Mouse (Mus musculus): ENCODE data around the gene Arhgef5. TPM values are rescaled to one million over a fixed set of nuclear protein-coding genes. Genes with fewer than 3 reads are reported as not detected.
A peak's percentile ranks its signal among the peaks of the same experiment; 100 is the strongest.

Arhgef5 gene
- total and polyA plus RNA-seq, 2 experiments from 2014 or later: 1.3 to 3.3 TPM

- DNase-seq (no peak), ATAC-seq (peak; percentile 36; the same call in 1 of the 2 replicates)
- no peak for TF ChIP-seq CTCF (IDR thresholded peaks at IDR 0.05; ENCODE audit: low read depth)
- Histone ChIP-seq H3K27me3 (ENCODE audit: insufficient read depth, low read length) (peaks cover 11% of the 10 kb centered on the region; the same call in 1 of the 2 replicates), H3K4me2 (ENCODE audit: low read depth) (peak overlapping the region; percentile 66), H3K9ac (0 out of 2 replicates have a peak overlapping the region, but pooled peaks have one; percentile 26), H3K4me1 (ENCODE audit: insufficient read depth) (no peaks in the 10 kb centered on the region), H3K27ac (ENCODE audit: low read depth, low read length) (no peak overlapping the region), H3K36me3 (ENCODE audit: insufficient read depth) (no peaks in the 10 kb centered on the region), H3K4me3 (ENCODE audit: low read depth, low read length) (peak overlapping the region; percentile 37), H3K9me3 (ENCODE audit: low read length) (no peaks in the 10 kb centered on the region)
- WGBS: 11% methylated on average over 8 of the region's 8 CpGs
These were observed 974 bp downstream of the Arhgef5 start for GRCm38 (mm10) chr6:43266356-43266755.

- Histone ChIP-seq H3K9ac (no peak overlapping the region), H3K9me3 (ENCODE audit: low read length) (no peaks in the 10 kb centered on the region), H3K4me3 (ENCODE audit: low read depth, low read length) (no peak overlapping the region), H3K4me1 (ENCODE audit: insufficient read depth) (no peaks in the 10 kb centered on the region), H3K27me3 (ENCODE audit: insufficient read depth, low read length) (no peaks in the 10 kb centered on the region), H3K27ac (ENCODE audit: low read depth, low read length) (no peak overlapping the region), H3K36me3 (ENCODE audit: insufficient read depth) (no peaks in the 10 kb centered on the region), H3K4me2 (ENCODE audit: low read depth) (no peak overlapping the region)
- no peak for TF ChIP-seq CTCF (IDR thresholded peaks at IDR 0.05; ENCODE audit: low read depth)
- no peak for ATAC-seq
- DNase-seq: no peak
These were observed 7.2 kb downstream of the Arhgef5 start for GRCm38 (mm10) chr6:43272597-43272996.

GRCm38 (mm10) chr6:43274123-43274522 is 8.7 kb downstream of the Arhgef5 start:
- no peak for TF ChIP-seq CTCF (IDR thresholded peaks at IDR 0.05; ENCODE audit: low read depth)
- no peaks in the 10 kb centered on the region for H3K27me3 ChIP-seq (ENCODE audit: insufficient read depth, low read length)
- H3K4me2 ChIP-seq (ENCODE audit: low read depth): no peak overlapping the region
- no peak overlapping the region for H3K4me3 ChIP-seq (ENCODE audit: low read depth, low read length)
- WGBS: 88% methylated on average over 4 of the region's 4 CpGs
- H3K4me1 ChIP-seq (ENCODE audit: insufficient read depth): no peaks in the 10 kb centered on the region
- ATAC-seq (no peak), DNase-seq (no peak)
- H3K9ac ChIP-seq: no peak overlapping the region
- no peaks in the 10 kb centered on the region for H3K9me3 ChIP-seq (ENCODE audit: low read length)
- no peak overlapping the region for H3K27ac ChIP-seq (ENCODE audit: low read depth, low read length)
- no peaks in the 10 kb centered on the region for H3K36me3 ChIP-seq (ENCODE audit: insufficient read depth)

GRCm38 (mm10) chr6:43278247-43278646 is 12.9 kb downstream of the Arhgef5 start:
- H3K27me3 ChIP-seq (ENCODE audit: insufficient read depth, low read length): no peaks in the 10 kb centered on the region
- DNase-seq (no peak), ATAC-seq (no peak)
- no peak overlapping the region for H3K27ac ChIP-seq (ENCODE audit: low read depth, low read length)
- H3K9ac ChIP-seq: no peak overlapping the region
- H3K4me3 ChIP-seq (ENCODE audit: low read depth, low read length): no peak overlapping the region
- H3K4me1 ChIP-seq (ENCODE audit: insufficient read depth): no peaks in the 10 kb centered on the region
- H3K4me2 ChIP-seq (ENCODE audit: low read depth): no peak overlapping the region
- TF ChIP-seq CTCF (IDR thresholded peaks at IDR 0.05; ENCODE audit: low read depth): peak; percentile 49
- H3K36me3 ChIP-seq (ENCODE audit: insufficient read depth): no peaks in the 10 kb centered on the region
- no peaks in the 10 kb centered on the region for H3K9me3 ChIP-seq (ENCODE audit: low read length)

- H3K36me3 ChIP-seq (ENCODE audit: insufficient read depth): no peaks in the 10 kb centered on the region
- no peak overlapping the region for H3K4me2 ChIP-seq (ENCODE audit: low read depth)
- H3K27me3 ChIP-seq (ENCODE audit: insufficient read depth, low read length): no peaks in the 10 kb centered on the region
- no peak for ATAC-seq
- H3K4me1 ChIP-seq (ENCODE audit: insufficient read depth): no peaks in the 10 kb centered on the region
- H3K27ac ChIP-seq (ENCODE audit: low read depth, low read length): no peak overlapping the region
- DNase-seq: no peak
- H3K4me3 ChIP-seq (ENCODE audit: low read depth, low read length): no peak overlapping the region
- H3K9ac ChIP-seq: no peak overlapping the region
- TF ChIP-seq CTCF (IDR thresholded peaks at IDR 0.05; ENCODE audit: low read depth): no peak
- no peaks in the 10 kb centered on the region for H3K9me3 ChIP-seq (ENCODE audit: low read length)
- 97% methylated on average over 5 of the region's 5 CpGs for WGBS
These were observed 15.1 kb downstream of the Arhgef5 start for GRCm38 (mm10) chr6:43280481-43280880.

GRCm38 (mm10) chr6:43292041-43292440 is 26.7 kb downstream of the Arhgef5 start:
- no peak for DNase-seq
- Histone ChIP-seq H3K36me3 (ENCODE audit: insufficient read depth) (no peaks in the 10 kb centered on the region), H3K9me3 (ENCODE audit: low read length) (no peaks in the 10 kb centered on the region), H3K9ac (no peak overlapping the region), H3K27me3 (ENCODE audit: insufficient read depth, low read length) (no peaks in the 10 kb centered on the region), H3K27ac (ENCODE audit: low read depth, low read length) (no peak overlapping the region), H3K4me1 (ENCODE audit: insufficient read depth) (no peaks in the 10 kb centered on the region), H3K4me3 (ENCODE audit: low read depth, low read length) (no peak overlapping the region), H3K4me2 (ENCODE audit: low read depth) (no peak overlapping the region)
- no peak for ATAC-seq
- 82% methylated on average over 3 of the region's 3 CpGs for WGBS
- no peak for TF ChIP-seq CTCF (IDR thresholded peaks at IDR 0.05; ENCODE audit: low read depth)

GRCm38 (mm10) chr6:43292471-43293076 is 27.2 kb downstream of the Arhgef5 start:
- Histone ChIP-seq H3K36me3 (ENCODE audit: insufficient read depth) (no peaks in the 10 kb centered on the region), H3K27me3 (ENCODE audit: insufficient read depth, low read length) (no peaks in the 10 kb centered on the region), H3K9ac (no peak overlapping the region), H3K9me3 (ENCODE audit: low read length) (no peaks in the 10 kb centered on the region), H3K27ac (ENCODE audit: low read depth, low read length) (no peak overlapping the region), H3K4me1 (ENCODE audit: insufficient read depth) (no peaks in the 10 kb centered on the region), H3K4me3 (ENCODE audit: low read depth, low read length) (no peak overlapping the region), H3K4me2 (ENCODE audit: low read depth) (no peak overlapping the region)
- 61% methylated on average over 6 of the region's 6 CpGs for WGBS
- no peak for TF ChIP-seq CTCF (IDR thresholded peaks at IDR 0.05; ENCODE audit: low read depth)
- DNase-seq (no peak), ATAC-seq (no peak)

All from forebrain, postnatal 0 days (tissue).